Mouse (Mus musculus) adrenal gland, adult 8-10 months (tissue): ENCODE measurements around the gene Trat1. TPM values are rescaled to one million over a fixed set of nuclear protein-coding genes. Genes with fewer than 3 reads are reported as not detected.

Experiments used
- DNase-seq: peaks from one replicate; pipeline ENCODE4 v3.0.0; 2022
- total RNA-seq, 4 experiments: library from RNA; stranded (reverse); gene quantifications; 2 replicates each; pipeline ENCODE4 v1.2.4; 2022

Gene Trat1
- under 1 TPM in 2 of 4 experiments, not detected in 2; 0.25 to 0.31 TPM for total RNA-seq

DNA sequence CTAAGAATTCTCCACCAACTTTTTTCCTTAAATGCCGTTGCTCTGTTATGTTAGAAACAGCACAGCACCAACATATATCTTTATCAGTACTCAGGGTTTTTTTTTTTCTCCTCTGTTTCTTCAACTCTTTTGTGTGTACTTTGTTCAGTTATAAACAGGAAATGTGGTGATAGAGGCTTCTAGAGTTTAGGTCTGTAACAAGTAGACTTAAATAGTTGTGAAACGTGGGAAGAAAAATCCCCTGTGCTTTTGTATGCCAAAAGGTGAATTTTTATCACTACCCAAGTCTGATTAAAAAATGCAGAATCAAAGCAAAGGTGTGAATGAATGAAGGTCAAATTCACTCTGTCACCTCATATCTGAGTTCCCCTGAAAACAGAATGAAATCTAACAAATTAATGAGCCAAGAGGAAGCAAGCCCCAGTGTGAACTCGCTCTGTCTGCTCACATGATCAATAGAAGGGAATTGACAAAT lies at the start of gene Trat1:
Gene Trat1, minus strand, starts transcription at position 51 of the 475 bp plus-strand sequence.
- no peak for DNase-seq

DNA sequence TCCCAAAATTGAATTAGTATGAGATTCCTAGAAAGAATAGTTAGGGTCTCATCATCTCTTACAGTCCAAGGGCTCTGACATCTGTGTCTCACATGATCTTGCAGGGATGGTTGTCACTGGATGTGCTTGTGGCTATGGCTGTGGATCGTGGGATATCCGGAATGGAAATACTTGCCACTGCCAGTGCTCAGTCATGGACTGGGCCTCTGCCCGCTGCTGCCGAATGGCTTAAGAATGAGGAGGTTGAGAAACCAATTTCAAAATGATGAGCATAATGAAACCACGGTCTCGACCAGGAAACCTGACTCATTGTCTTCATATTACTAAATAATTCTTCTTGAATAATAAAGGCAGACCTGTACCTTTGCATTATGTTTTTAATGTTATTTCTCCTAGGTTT lies 46.7 kb upstream of the Trat1 start:
- DNase-seq = no peak

GRCm38 (mm10) chr16:48816695-48817094 lies 44.9 kb upstream of the Trat1 start, which contains the start of gene Retnlb:
Gene Retnlb, plus strand, starts transcription at chr16:48816856.
- no peak for DNase-seq

DNA sequence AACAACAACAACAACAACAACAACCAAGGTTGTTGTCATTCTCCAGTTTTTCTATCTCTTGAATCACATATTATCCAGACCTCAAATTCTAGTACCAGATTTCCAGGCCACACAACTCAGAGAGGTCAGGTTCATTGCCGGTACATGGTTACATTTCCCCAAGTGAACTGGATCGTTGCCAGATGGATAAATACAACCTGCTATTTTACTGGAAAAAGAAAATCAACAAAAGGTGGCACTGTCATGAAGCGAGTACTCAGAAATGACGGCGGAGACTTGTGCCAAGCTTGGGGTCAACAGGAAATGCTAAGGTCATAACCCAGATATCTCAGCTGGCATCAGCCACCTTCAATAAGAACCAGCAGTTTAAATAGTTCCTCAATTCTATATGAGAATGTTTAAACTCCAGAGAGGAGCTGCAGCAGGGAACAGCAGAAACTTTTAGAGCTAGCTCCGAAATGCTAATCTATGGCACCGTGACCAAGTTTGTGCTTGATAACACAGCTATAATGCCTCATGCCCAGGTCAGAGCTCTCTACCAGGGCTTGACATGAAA lies 40.1 kb upstream of the Trat1 start:
- no peak for DNase-seq

DNA sequence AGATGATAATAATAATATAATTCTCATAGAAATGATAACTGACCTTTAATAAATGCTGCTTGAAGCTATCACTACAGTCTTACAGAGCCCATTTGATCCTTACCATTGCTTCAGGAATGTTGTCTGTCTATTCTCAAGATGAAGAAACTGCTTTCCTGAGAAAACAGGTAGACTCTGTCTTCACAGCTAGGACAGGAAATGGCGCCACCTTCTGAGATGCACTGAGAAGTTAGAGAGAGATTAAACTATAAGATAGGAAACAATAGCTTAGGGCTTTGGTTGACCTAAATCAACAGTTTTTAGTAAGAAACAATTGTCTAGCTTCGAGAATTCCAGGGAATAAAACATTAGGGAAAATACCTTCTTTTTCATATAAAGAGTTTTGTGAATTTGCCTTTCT lies 37.6 kb upstream of the Trat1 start:
- no peak for DNase-seq

DNA sequence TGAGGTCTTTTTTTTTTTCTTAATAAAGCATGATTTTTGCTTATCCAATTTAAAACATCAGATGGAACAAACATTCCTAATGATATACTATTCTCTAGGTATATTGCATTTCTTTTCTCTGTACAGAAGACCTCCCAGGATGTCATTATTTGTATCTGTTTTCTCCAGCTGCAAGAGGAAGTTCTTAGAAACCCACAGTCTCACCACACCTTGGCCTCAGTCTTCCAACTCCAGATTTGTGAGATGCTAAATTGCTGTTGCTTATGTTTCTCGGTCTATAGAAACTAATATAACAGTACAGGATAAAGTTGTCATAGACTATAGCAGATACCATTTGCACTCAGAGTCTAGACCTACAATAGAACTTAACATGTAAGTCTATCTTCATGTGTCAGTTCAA lies 34.7 kb upstream of the Trat1 start:
- no peak for DNase-seq

DNA sequence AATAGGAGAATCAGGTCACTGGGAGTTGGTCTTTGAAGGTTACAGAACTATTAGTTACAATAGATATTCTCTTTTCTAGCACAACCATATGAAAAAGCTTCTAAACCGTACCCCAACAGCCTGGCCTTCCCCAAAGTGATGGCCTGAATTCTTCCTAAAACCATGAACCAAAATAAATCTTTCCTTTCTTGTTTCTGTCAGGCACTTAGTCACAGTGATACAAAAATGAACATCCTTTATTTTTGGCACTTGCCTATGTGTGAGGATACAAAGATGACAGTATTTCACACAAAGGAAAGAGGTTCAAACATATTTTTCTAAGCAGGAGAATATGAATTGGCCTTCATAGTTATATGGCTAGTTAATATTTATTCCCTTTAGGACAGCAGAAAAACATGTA lies 33.6 kb upstream of the Trat1 start:
- DNase-seq = no peak

- no peak for DNase-seq
Observed at GRCm38 (mm10) chr16:48800906-48801305, 29.1 kb upstream of the Trat1 start.

DNA sequence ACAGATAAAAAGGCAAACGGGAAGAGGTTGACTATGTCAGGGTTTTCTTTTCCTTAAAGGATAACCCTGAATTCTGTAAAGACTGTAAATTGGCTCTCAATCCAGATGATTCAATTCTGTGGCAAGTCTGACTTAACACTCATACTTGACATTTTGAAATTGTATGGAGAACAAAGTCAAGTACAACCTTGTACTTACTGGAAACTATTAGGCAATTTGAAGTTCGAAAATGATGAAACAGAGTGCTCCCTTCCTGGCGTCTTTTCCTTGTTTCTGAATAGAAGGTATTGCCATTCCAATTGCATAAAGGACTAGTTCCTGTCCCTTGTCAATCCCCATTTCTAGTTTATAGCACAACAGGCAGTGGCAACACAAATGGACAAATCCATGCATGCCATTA lies 27.6 kb upstream of the Trat1 start:
- DNase-seq = peak; percentile 4

DNA sequence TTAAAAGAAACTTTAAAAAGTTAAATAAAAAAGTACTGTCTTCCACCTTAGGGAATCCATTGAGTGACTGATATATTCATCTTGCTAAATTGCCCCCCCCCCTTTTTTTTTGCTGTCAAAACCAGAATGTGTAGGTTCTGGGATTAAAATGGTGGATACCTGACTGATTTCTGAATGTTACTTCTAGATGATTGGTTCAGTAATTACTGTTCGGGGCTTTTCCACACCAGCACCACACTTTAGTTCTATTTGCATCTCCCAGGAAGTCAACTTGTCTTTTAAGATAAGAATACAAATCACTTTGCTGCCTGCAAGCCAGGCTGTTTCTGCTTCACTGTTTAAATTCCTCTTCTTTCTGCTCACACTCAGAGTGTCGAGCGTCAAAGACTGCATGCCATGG lies 26.5 kb upstream of the Trat1 start:
- DNase-seq = no peak

DNA sequence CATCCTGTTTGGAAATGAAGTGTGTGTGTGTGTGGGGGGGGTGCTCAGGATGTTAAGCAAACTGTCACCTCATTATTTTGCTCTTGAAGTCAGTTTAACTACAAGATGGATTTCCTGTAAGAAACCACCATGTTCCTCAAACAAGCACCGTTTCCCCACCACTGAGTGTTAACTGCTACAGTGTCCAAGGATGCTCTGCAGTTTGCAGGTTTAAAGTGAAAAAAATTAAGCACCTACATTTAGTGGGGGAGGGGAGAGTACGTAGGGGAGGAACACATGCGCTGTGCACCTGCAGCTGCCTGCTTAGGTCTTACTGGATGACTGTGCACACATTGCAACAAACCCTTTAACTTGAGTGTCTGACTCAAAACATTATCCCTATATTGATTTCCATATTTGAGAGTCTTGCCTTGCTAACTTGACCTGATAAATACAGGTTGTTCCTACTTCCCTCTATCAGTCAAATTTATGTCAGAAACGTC lies 16.9 kb upstream of the Trat1 start:
- no peak for DNase-seq

DNA sequence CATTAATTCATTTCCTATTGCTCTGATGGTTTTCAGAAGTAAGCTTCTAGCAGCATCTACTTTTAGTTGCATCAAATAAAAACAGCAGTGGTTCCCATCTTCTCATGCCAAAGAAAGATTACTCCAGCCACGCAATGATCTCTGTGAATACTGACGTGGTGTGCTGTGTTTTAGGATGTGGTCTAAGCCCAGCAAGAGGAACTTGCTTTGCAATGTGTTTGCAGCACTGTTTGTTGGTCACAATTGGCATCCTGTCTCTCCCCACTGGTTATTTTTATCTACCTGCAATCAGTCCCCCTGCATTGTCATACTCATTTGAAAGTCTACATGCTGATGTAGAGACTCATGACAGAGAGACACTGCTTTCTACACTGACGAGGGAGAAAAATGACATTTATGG lies 14.4 kb upstream of the Trat1 start:
- no peak for DNase-seq

GRCm38 (mm10) chr16:48777254-48777653 lies 5.4 kb upstream of the Trat1 start:
- DNase-seq = no peak

DNA sequence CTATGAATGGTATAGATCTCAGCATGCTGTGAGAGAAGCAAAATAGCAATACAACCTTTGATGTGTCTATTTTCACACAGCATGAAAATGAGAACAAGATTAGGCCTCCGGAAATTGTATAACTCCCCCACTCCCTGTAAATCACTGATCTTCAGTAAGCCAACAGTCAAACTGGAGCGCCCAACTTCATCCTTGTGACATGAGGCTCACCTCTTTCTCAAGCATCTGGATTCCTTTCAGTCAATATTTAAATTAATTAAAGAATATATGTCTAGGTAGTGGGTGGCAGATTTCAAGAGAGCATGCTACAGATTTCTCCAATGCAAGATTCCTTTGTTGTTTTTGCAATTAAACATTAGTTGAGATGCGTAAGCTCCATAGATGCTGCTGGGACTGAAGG lies 2.6 kb downstream of the Trat1 start:
- no peak for DNase-seq

DNA sequence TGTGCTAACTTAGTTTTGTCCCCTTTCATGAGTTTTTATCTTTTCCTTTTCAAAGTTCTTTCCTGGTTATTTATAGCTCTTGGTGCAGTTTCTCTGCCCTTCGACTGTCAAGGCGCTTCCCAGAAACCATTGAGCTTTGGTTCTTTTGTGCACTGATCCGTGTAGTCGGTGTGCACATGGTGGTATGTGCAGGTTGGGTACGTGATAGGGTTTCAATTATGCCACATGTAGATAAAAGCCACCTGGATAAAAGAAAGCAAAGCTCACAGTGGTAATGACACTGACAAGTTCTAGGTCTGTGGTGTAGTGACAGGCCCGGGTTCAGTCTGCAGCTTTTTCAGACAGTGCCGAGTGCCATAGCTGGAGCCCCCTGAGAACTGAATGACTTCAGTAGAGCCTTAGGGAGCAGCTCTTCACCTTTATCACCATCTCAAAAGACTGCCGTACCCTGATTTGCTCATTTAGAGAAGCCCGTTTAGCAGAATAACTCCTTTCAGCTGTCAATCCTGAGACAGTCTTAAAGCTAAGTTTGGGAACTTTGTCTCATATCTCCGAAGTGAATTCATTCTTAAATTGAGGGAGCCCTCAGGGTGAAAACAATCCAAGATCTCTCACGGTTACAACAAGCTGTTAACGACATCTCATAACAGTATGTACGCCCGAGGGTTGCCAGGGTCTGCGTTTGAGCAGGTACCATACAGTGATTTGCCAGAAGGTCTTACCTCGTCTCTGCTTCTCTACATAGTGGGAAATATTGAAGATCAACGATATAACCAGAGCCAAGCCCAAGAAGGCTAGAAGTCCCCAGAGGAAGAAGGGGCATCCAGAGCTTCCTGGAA lies 11.0 kb downstream of the Trat1 start:
- DNase-seq = no peak

DNA sequence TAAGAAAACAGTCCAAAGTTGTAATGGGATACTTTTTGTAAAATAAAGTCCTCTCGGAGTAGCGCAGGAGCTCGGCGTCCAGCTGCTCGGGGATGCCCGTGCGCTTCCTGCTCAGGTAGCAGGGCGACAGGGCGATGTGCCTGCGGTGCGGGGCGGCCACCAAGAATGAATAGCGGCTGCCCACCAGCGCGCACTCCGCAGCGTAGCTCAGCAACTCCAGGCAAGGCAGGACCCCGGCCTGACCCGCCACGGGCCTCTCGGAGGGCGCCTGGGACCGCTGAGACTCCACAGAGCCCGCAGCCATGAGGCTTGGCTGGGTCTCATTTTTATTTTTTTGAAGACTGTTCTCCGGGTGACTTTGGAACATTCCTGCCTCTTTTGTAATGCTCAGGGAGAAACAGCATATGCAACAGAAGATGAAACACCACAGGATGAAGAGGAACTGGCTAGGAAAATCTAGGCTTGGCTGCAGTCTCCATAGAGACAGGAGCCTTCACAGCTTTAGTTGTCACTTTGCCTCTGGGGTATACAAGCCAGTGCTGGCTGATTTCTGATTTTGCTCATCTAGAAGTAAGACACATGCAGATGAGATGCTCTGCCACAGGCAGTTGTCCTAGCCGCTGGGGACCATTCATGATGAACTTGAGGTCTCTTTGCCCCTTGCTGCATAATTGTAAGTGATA lies 21.5 kb downstream of the Trat1 start:
- no peak for DNase-seq

GRCm38 (mm10) chr16:48745418-48745817 lies 26.4 kb downstream of the Trat1 start:
- no peak for DNase-seq

- no peak for DNase-seq
Observed at GRCm38 (mm10) chr16:48745011-48745410, 26.8 kb downstream of the Trat1 start.

DNA sequence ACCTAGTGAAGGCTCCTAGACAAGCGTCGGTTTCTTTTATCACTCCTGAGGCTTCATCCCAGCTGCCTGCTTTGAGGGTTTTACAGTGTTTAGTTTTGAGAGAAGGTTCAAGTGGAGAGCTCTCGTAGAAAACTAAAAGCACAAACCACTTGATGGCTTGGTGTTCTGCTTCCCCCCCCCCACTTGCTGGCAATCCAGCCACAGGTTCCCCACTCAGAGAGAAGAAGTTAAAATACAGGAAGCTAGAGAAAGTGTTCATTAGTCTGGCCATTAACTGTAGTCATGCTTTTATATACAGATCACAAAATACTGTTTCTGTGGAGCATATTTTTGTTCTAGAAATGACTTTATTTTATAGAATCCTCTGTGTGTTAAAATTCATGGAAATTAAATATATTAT lies 30.3 kb downstream of the Trat1 start:
- DNase-seq = no peak

DNA sequence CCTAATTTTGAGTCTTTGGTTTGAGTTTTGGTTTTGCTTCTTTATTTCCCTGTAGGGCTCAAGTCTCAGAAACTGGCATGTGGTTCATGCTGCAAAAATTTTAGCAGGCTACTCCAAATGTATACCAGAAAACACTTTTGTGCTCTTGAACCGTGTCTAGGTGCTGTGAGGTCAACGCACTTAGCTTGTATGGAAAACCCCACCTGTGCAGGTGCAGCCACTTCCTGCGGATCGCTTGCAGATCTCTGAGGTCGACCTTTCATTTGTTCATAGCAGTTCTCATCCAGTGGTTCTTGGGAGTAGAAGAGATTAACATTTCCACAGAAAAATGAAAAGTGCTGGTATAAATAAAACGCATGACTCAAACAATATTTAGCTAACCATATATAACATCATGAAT lies 31.8 kb downstream of the Trat1 start:
- no peak for DNase-seq

DNA sequence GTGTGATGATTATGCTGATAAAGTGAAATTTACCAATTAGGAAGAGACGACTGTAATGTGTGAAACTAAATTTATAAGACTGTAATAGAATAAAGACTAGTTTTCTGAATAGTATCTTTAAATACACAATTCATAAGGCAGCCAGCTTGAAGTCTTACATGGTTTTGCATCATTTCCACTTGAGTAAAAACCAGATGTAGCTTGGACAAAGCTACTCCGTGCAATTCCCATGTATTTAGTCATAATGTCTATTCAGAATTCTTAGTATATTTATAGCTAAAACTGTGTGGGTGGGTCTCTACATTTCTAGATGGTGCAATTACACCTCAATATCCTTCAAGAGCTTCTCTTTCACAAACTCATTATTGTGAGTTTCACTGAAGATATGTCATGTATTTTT lies 33.4 kb downstream of the Trat1 start:
- DNase-seq = no peak

- DNase-seq = no peak
Observed at GRCm38 (mm10) chr16:48736890-48737289, 34.9 kb downstream of the Trat1 start.

DNA sequence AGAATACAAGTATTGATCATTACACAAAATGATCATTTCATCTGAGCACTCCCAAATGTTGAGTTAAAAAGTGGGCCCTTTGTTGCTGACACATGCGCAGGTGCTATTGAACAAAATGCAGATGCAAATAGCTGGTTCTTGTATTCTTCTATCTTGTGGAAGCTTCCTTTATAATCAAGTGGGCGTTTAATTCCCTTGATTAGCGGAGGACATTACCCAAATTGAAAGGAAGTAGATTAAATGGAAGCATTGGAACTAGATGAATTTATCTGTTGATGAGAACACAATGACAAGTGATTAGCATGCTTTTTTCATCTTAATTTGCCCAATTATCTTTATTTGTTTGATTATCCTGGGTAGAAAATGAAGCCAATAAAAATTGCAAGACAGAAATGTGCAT lies 51.6 kb downstream of the Trat1 start:
- DNase-seq = no peak
